Mouse (Mus musculus) olfactory bulb, adult 2 months (tissue): ENCODE measurements around the gene Minos1.

Experiments
- CTCF ChIP-seq: fragments of 200-500 bp; IDR thresholded peaks from 2 replicates; pipeline ENCODE4 v1.5.1; 2012; ENCODE audit warnings: low read depth, mild to moderate bottlenecking, low read length, moderate library complexity; ENCODE audit not compliant: insufficient read depth
- POLR2A ChIP-seq: fragments of 200-500 bp; IDR thresholded peaks from 2 replicates; pipeline ENCODE4 v1.6.1; 2012; ENCODE audit warnings: mild to moderate bottlenecking, low read depth, low read length, moderate library complexity; ENCODE audit not compliant: insufficient read depth

DNA sequence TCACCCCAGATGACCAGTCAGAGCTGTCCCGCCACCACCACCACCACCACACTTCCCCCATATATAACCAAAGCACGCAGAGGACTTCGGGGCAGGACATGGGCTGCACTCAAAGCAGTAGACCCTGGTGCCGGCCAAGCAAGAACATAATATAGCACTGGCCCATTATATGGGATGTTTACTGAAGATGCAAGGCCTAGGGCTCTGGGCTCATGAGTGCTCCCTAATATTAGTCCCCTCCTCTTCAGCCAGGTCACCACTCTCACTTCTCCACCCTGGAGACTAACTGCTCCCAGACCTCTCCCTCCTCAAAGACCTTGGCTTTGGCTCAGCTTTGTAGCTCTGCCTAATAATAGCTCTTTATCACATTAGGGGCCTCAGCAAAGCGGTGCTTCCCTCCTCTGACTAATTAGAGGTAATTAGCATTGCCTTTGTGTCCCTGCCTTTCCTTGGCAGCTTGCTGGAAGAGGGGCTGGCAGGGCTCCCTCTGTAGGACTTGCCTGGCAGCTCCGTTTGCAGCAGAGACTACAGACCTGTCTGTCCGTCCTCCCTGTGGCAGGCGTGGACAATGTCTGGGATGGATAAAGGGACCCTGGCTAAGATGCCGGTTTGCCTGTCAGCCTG lies 76.5 kb downstream of the Minos1 start:
- TF ChIP-seq CTCF (peak; percentile 55; the same call in 1 of the 2 replicates), POLR2A (no peak)
